Mouse (Mus musculus) ES-Bruce4 (cell line): Measurements from ENCODE around the gene Sh3rf1.

Experiments
- CTCF ChIP-seq: IDR thresholded peaks from one replicate; pipeline ENCODE4 v1.8.1; 2011; ENCODE audit warnings: low read depth, low read length
- POLR2A ChIP-seq: IDR thresholded peaks from one replicate; pipeline ENCODE4 v1.8.1; 2011; ENCODE audit warnings: low read length; ENCODE audit not compliant: insufficient read depth

- peak; percentile 25 for TF ChIP-seq CTCF
- no peak for TF ChIP-seq POLR2A
Measured at GRCm38 (mm10) chr8:61244157-61244556, 20.5 kb downstream of the Sh3rf1 start.
